Mouse (Mus musculus): ENCODE results near the gene Snrpd3. TPM values are rescaled to one million over a fixed set of nuclear protein-coding genes. Genes with fewer than 3 reads are reported as not detected.
A peak's percentile ranks its signal among the peaks of the same experiment; 100 is the strongest.

Snrpd3 gene
- polyA plus RNA-seq, 1 experiment from 2014 or later = 119 TPM

GRCm38 (mm10) chr10:75484066-75484465 lies 33.3 kb upstream of the Snrpd3 start:
- no peak overlapping the region for H3K9ac ChIP-seq
- H3K27ac ChIP-seq = no peak overlapping the region
- no peaks in the 10 kb centered on the region for H3K4me1 ChIP-seq (replicated peaks; ENCODE audit: control insufficient read depth, insufficient read depth, low read length)
- DNase-seq (ENCODE audit: low spot score) (no peak), ATAC-seq (ENCODE audit: low FRiP score) (no peak)
- 90% methylated on average over 6 of the region's 6 CpGs for WGBS
- no peaks in the 10 kb centered on the region for H3K9me3 ChIP-seq (ENCODE audit: control insufficient read depth, low read length)
- H3K4me2 ChIP-seq (replicated peaks) = no peak overlapping the region
- no peak overlapping the region for H3K4me3 ChIP-seq (replicated peaks; ENCODE audit: low read length)
- no peaks in the 10 kb centered on the region for H3K27me3 ChIP-seq (ENCODE audit: control insufficient read depth, insufficient read depth, low read length)
- no peaks in the 10 kb centered on the region for H3K36me3 ChIP-seq (replicated peaks; ENCODE audit: control insufficient read depth, insufficient read depth)

GRCm38 (mm10) chr10:75484767-75485166 lies 32.6 kb upstream of the Snrpd3 start:
- H3K4me1 ChIP-seq (replicated peaks; ENCODE audit: control insufficient read depth, insufficient read depth, low read length) = no peaks in the 10 kb centered on the region
- no peaks in the 10 kb centered on the region for H3K9me3 ChIP-seq (ENCODE audit: control insufficient read depth, low read length)
- DNase-seq (ENCODE audit: low spot score) (no peak), ATAC-seq (ENCODE audit: low FRiP score) (no peak)
- 76% methylated on average over 6 of the region's 6 CpGs for WGBS
- no peak overlapping the region for H3K4me2 ChIP-seq (replicated peaks)
- no peaks in the 10 kb centered on the region for H3K27me3 ChIP-seq (ENCODE audit: control insufficient read depth, insufficient read depth, low read length)
- no peaks in the 10 kb centered on the region for H3K36me3 ChIP-seq (replicated peaks; ENCODE audit: control insufficient read depth, insufficient read depth)
- H3K4me3 ChIP-seq (replicated peaks; ENCODE audit: low read length) = no peak overlapping the region
- H3K9ac ChIP-seq = no peak overlapping the region
- H3K27ac ChIP-seq = no peak overlapping the region

- no peaks in the 10 kb centered on the region for H3K36me3 ChIP-seq (replicated peaks; ENCODE audit: control insufficient read depth, insufficient read depth)
- WGBS = 53% methylated on average over 9 of the region's 9 CpGs
Measured at GRCm38 (mm10) chr10:75486086-75486979, 31.0 kb upstream of the Snrpd3 start.

GRCm38 (mm10) chr10:75487131-75487530 lies 30.2 kb upstream of the Snrpd3 start:
- H3K9me3 ChIP-seq (ENCODE audit: control insufficient read depth, low read length) = no peaks in the 10 kb centered on the region
- WGBS = 70% methylated on average over 3 of the region's 3 CpGs
- ATAC-seq (ENCODE audit: low FRiP score) (no peak), DNase-seq (ENCODE audit: low spot score) (no peak)
- H3K27me3 ChIP-seq (ENCODE audit: control insufficient read depth, insufficient read depth, low read length) = no peaks in the 10 kb centered on the region
- H3K4me3 ChIP-seq (replicated peaks; ENCODE audit: low read length) = no peak overlapping the region
- no peaks in the 10 kb centered on the region for H3K36me3 ChIP-seq (replicated peaks; ENCODE audit: control insufficient read depth, insufficient read depth)
- H3K4me1 ChIP-seq (replicated peaks; ENCODE audit: control insufficient read depth, insufficient read depth, low read length) = no peaks in the 10 kb centered on the region
- H3K27ac ChIP-seq = no peak overlapping the region
- H3K9ac ChIP-seq = no peak overlapping the region
- H3K4me2 ChIP-seq (replicated peaks) = no peak overlapping the region

More at GRCm38 (mm10) chr10:75486086-75486979, 31.0 kb upstream of the Snrpd3 start:
- H3K27ac ChIP-seq = no peak overlapping the region
- no peak overlapping the region for H3K4me2 ChIP-seq (replicated peaks)
- H3K9me3 ChIP-seq (ENCODE audit: control insufficient read depth, low read length) = no peaks in the 10 kb centered on the region
- no peak overlapping the region for H3K4me3 ChIP-seq (replicated peaks; ENCODE audit: low read length)
- DNase-seq (ENCODE audit: low spot score) (peak; percentile 89), ATAC-seq (ENCODE audit: low FRiP score) (no peak)
- H3K9ac ChIP-seq = no peak overlapping the region
- H3K27me3 ChIP-seq (ENCODE audit: control insufficient read depth, insufficient read depth, low read length) = no peaks in the 10 kb centered on the region
- no peaks in the 10 kb centered on the region for H3K4me1 ChIP-seq (replicated peaks; ENCODE audit: control insufficient read depth, insufficient read depth, low read length)

- no peak for ATAC-seq (ENCODE audit: low FRiP score)
- Histone ChIP-seq H3K36me3 (replicated peaks; ENCODE audit: control insufficient read depth, insufficient read depth) (no peaks in the 10 kb centered on the region), H3K9ac (no peak overlapping the region), H3K4me2 (replicated peaks) (no peak overlapping the region), H3K27ac (no peak overlapping the region), H3K4me3 (replicated peaks; ENCODE audit: low read length) (no peak overlapping the region), H3K9me3 (ENCODE audit: control insufficient read depth, low read length) (no peaks in the 10 kb centered on the region), H3K27me3 (ENCODE audit: control insufficient read depth, insufficient read depth, low read length) (no peaks in the 10 kb centered on the region), H3K4me1 (replicated peaks; ENCODE audit: control insufficient read depth, insufficient read depth, low read length) (no peaks in the 10 kb centered on the region)
- 79% methylated on average over 2 of the region's 2 CpGs for WGBS
- DNase-seq (ENCODE audit: low spot score) = no peak
Measured at GRCm38 (mm10) chr10:75489522-75489921, 27.8 kb upstream of the Snrpd3 start.

- DNase-seq (ENCODE audit: low spot score) (no peak), ATAC-seq (ENCODE audit: low FRiP score) (no peak)
- H3K4me2 ChIP-seq (replicated peaks) = no peak overlapping the region
- H3K27ac ChIP-seq = no peak overlapping the region
- H3K9ac ChIP-seq = no peak overlapping the region
- H3K9me3 ChIP-seq (ENCODE audit: control insufficient read depth, low read length) = no peaks in the 10 kb centered on the region
- no peaks in the 10 kb centered on the region for H3K27me3 ChIP-seq (ENCODE audit: control insufficient read depth, insufficient read depth, low read length)
- no peaks in the 10 kb centered on the region for H3K4me1 ChIP-seq (replicated peaks; ENCODE audit: control insufficient read depth, insufficient read depth, low read length)
- H3K36me3 ChIP-seq (replicated peaks; ENCODE audit: control insufficient read depth, insufficient read depth) = no peaks in the 10 kb centered on the region
- 95% methylated on average over 2 of the region's 2 CpGs for WGBS
- H3K4me3 ChIP-seq (replicated peaks; ENCODE audit: low read length) = no peak overlapping the region
Measured at GRCm38 (mm10) chr10:75490731-75491130, 26.6 kb upstream of the Snrpd3 start.

GRCm38 (mm10) chr10:75491234-75491935 lies 26.0 kb upstream of the Snrpd3 start:
- DNase-seq (ENCODE audit: low spot score) (no peak), ATAC-seq (ENCODE audit: low FRiP score) (no peak)
- H3K36me3 ChIP-seq (replicated peaks; ENCODE audit: control insufficient read depth, insufficient read depth) = no peaks in the 10 kb centered on the region
- no peaks in the 10 kb centered on the region for H3K4me1 ChIP-seq (replicated peaks; ENCODE audit: control insufficient read depth, insufficient read depth, low read length)
- no peaks in the 10 kb centered on the region for H3K9me3 ChIP-seq (ENCODE audit: control insufficient read depth, low read length)
- no peak overlapping the region for H3K9ac ChIP-seq
- H3K4me2 ChIP-seq (replicated peaks) = no peak overlapping the region
- H3K27ac ChIP-seq = no peak overlapping the region
- no peaks in the 10 kb centered on the region for H3K27me3 ChIP-seq (ENCODE audit: control insufficient read depth, insufficient read depth, low read length)
- 69% methylated on average over 3 of the region's 3 CpGs for WGBS
- no peak overlapping the region for H3K4me3 ChIP-seq (replicated peaks; ENCODE audit: low read length)

GRCm38 (mm10) chr10:75491936-75492262 lies 25.5 kb upstream of the Snrpd3 start:
- H3K27ac ChIP-seq = no peak overlapping the region
- WGBS = 39% methylated on average over 2 of the region's 2 CpGs
- no peaks in the 10 kb centered on the region for H3K27me3 ChIP-seq (ENCODE audit: control insufficient read depth, insufficient read depth, low read length)

GRCm38 (mm10) chr10:75495304-75495703 lies 22.0 kb upstream of the Snrpd3 start:
- no peak overlapping the region for H3K9ac ChIP-seq
- 82% methylated on average over 6 of the region's 6 CpGs for WGBS
- ATAC-seq (ENCODE audit: low FRiP score) = no peak

More at GRCm38 (mm10) chr10:75491936-75492262, 25.5 kb upstream of the Snrpd3 start:
- no peaks in the 10 kb centered on the region for H3K36me3 ChIP-seq (replicated peaks; ENCODE audit: control insufficient read depth, insufficient read depth)
- no peak overlapping the region for H3K4me3 ChIP-seq (replicated peaks; ENCODE audit: low read length)
- H3K4me2 ChIP-seq (replicated peaks) = no peak overlapping the region
- DNase-seq (ENCODE audit: low spot score) (no peak), ATAC-seq (ENCODE audit: low FRiP score) (no peak)
- H3K4me1 ChIP-seq (replicated peaks; ENCODE audit: control insufficient read depth, insufficient read depth, low read length) = no peaks in the 10 kb centered on the region
- H3K9ac ChIP-seq = no peak overlapping the region
- no peaks in the 10 kb centered on the region for H3K9me3 ChIP-seq (ENCODE audit: control insufficient read depth, low read length)

More at GRCm38 (mm10) chr10:75495304-75495703, 22.0 kb upstream of the Snrpd3 start:
- no peaks in the 10 kb centered on the region for H3K27me3 ChIP-seq (ENCODE audit: control insufficient read depth, insufficient read depth, low read length)
- no peaks in the 10 kb centered on the region for H3K4me1 ChIP-seq (replicated peaks; ENCODE audit: control insufficient read depth, insufficient read depth, low read length)
- H3K4me3 ChIP-seq (replicated peaks; ENCODE audit: low read length) = no peak overlapping the region
- H3K36me3 ChIP-seq (replicated peaks; ENCODE audit: control insufficient read depth, insufficient read depth) = no peaks in the 10 kb centered on the region
- no peak overlapping the region for H3K4me2 ChIP-seq (replicated peaks)
- no peak for DNase-seq (ENCODE audit: low spot score)
- H3K27ac ChIP-seq = no peak overlapping the region
- no peaks in the 10 kb centered on the region for H3K9me3 ChIP-seq (ENCODE audit: control insufficient read depth, low read length)

Data from hindbrain, embryonic 14.5 days (tissue).